In genomic region chr9:50603998-50604324, GRCm38 (mm10) we compare ENCODE assay signal across 9 mouse cellular contexts. TPM values are rescaled to one million over a fixed set of nuclear protein-coding genes. Genes with fewer than 3 reads are reported as not detected.
A peak's percentile ranks its signal among the peaks of the same experiment; 100 is the strongest.
DNase-seq lines count a peak whose midpoint lies in the region; ATAC-seq and TF ChIP-seq lines count a peak whose summit lies in the region.
"Had no signal": no experiment of that assay in that cellular context is flagged by ENCODE, and none has a peak within 500 bp of the region (broad histone marks: within the 10 kb centered on the region; RNA-seq: fewer than 3 reads in every experiment).

No protein-coding gene starts in this region.

- H3K4me2 ChIP-seq in heart, embryonic 16.5 days (ENCODE audit: low read depth, low read length) = peak overlapping the region; percentile 86

- no peak for DNase-seq in heart, adult 11 months
- DNase-seq in MEL (ENCODE audit: low read depth, low spot score) (no peak), adipocyte (ENCODE audit: low spot score) (no peak)
- DNase-seq in hindbrain, embryonic 10.5 days (ENCODE audit: low spot score) = no peak
- no peak for DNase-seq in adrenal gland, postnatal 36 days

- H3K27me3 ChIP-seq in heart, embryonic 16.5 days (ENCODE audit: control insufficient read depth, insufficient read depth, low read length) = no peaks in the 10 kb centered on the region
- no peaks in the 10 kb centered on the region for H3K27me3 ChIP-seq in MEL (ENCODE audit: control insufficient read depth in 1 of 2, insufficient read depth in 2 of 2, low read length in 2 of 2)
- H3K27me3 ChIP-seq in hindbrain, embryonic 10.5 days (ENCODE audit: insufficient read depth, poor library complexity, severe bottlenecking) = no peaks in the 10 kb centered on the region

- TF ChIP-seq EP300 in MEL (IDR thresholded peaks at IDR 0.05; ENCODE audit: low read depth in 1 of 2, low read length in 2 of 2) = no peak

- no peak for TF ChIP-seq RAD21 in MEL (IDR thresholded peaks at IDR 0.05; ENCODE audit: low read depth, low read length)

- peaks cover 49% of the 10 kb centered on the region for H3K79me2 ChIP-seq in MEL (ENCODE audit: control insufficient read depth, insufficient read depth, low read length, poor library complexity)

- peaks cover 20% of the 10 kb centered on the region for H3K36me3 ChIP-seq in heart, embryonic 16.5 days (ENCODE audit: control insufficient read depth, insufficient read depth)
- H3K36me3 ChIP-seq in MEL (ENCODE audit: control insufficient read depth in 1 of 2, insufficient read depth in 2 of 2, low read length in 2 of 2) = peaks cover 27 to 28% of the 10 kb centered on the region in 2 experiments
- peaks cover 60% of the 10 kb centered on the region for H3K36me3 ChIP-seq in hindbrain, embryonic 10.5 days

- no peak for TF ChIP-seq CTCF in MEL (IDR thresholded peaks at IDR 0.05 in 2 of 3, conservative IDR thresholded peaks at IDR 0.05 in 1 of 3; ENCODE audit: control insufficient read depth in 1 of 3, insufficient read depth in 1 of 3, low read depth in 2 of 3, low read length in 3 of 3, poor library complexity in 1 of 3, severe bottlenecking in 1 of 3)

- under 1% methylated on average over 24 of the region's 24 CpGs for WGBS in heart, embryonic 16.5 days
- under 1% methylated on average over 24 of the region's 24 CpGs for WGBS in hindbrain, embryonic 10.5 days

- H3K9ac ChIP-seq in heart, embryonic 16.5 days (ENCODE audit: low read length) = peak overlapping the region; percentile 97
- H3K9ac ChIP-seq in MEL (ENCODE audit: control insufficient read depth, low read depth, low read length, poor library complexity, severe bottlenecking) = peak overlapping the region; percentile 89

- peaks cover 22% of the 10 kb centered on the region for H3K4me1 ChIP-seq in heart, embryonic 16.5 days (ENCODE audit: control insufficient read depth, insufficient read depth, low read length)
- H3K4me1 ChIP-seq in MEL (ENCODE audit: control insufficient read depth in 1 of 2, insufficient read depth in 2 of 2, low read length in 2 of 2) = peaks cover 1 to 23% of the 10 kb centered on the region in 2 experiments; a peak in 2 of 4 replicates
- H3K4me1 ChIP-seq in hindbrain, embryonic 10.5 days (replicated peaks) = peaks cover 27% of the 10 kb centered on the region

- peak in 1 of 2 experiments; percentile 88; a peak in 2 of 4 replicates for TF ChIP-seq POLR2A in MEL (IDR thresholded peaks at IDR 0.05; ENCODE audit: control insufficient read depth in 1 of 2, insufficient read depth in 1 of 2, low read depth in 1 of 2, low read length in 2 of 2, poor library complexity in 1 of 2)

- peak overlapping the region; percentile 97 for H3K4me3 ChIP-seq in heart, embryonic 16.5 days (ENCODE audit: low read length)
- H3K4me3 ChIP-seq in MEL (ENCODE audit: control insufficient read depth in 1 of 2, insufficient read depth in 1 of 2, low read depth in 2 of 2, low read length in 2 of 2) = peak overlapping the region; percentile 80 to 88
- H3K4me3 ChIP-seq in hindbrain, embryonic 10.5 days = peak overlapping the region; percentile 91

- ATAC-seq in heart, embryonic 16.5 days (replicated peaks; ENCODE audit: extremely low read depth, insufficient read depth, low FRiP score) = peak; percentile 72
- peak; percentile 58; the same call in 1 of the 2 replicates for ATAC-seq in megakaryocyte-erythroid progenitor cell, adult 5-6 weeks (replicated peaks; ENCODE audit: low FRiP score, low TSS enrichment, poor library complexity, severe bottlenecking)
- ATAC-seq in erythroid progenitor cell, adult 5-6 weeks (replicated peaks; ENCODE audit: low FRiP score, poor library complexity, severe bottlenecking) = no peak

- H3K27ac ChIP-seq in heart, embryonic 16.5 days (ENCODE audit: low read length) = peak overlapping the region; percentile 95
- peak overlapping the region; percentile 76 for H3K27ac ChIP-seq in MEL (ENCODE audit: control insufficient read depth, low read depth, low read length)
- peak overlapping the region; percentile 96 for H3K27ac ChIP-seq in hindbrain, embryonic 10.5 days

- H3K9me3 ChIP-seq in heart, embryonic 16.5 days (replicated peaks; ENCODE audit: control insufficient read depth, low read length) = no peaks in the 10 kb centered on the region
- H3K9me3 ChIP-seq in MEL (replicated peaks; ENCODE audit: insufficient read depth, low read length) = no peaks in the 10 kb centered on the region
- no peaks in the 10 kb centered on the region for H3K9me3 ChIP-seq in hindbrain, embryonic 10.5 days

TF ChIP-seq in MEL, 35 proteins besides CTCF, POLR2A, EP300 and RAD21:
- TF ChIP-seq SIN3A (IDR thresholded peaks at IDR 0.05; ENCODE audit: low read length) = peak; percentile 37
- TF ChIP-seq TBP (IDR thresholded peaks at IDR 0.05; ENCODE audit: low read depth, low read length) = no peak

RNA-seq across cellular contexts. Expression of gene Timm8b, which starts 0.3 kb away (rescaled TPM):
- polyA plus RNA-seq in heart, embryonic 16.5 days (2015; fragmentation: Nextera tagmentation; extraction: Ambion mirVana) = 243 and 261 TPM in 2 replicates
- total RNA-seq in MEL (2012; rRNA removed) = 227 and 247 TPM in 2 replicates
- polyA plus RNA-seq in MEL (2012; ENCODE audit: insufficient read depth in 1 of 2, insufficient read length in 2 of 2, low read depth in 1 of 2, low replicate concordance in 2 of 2, missing spikeins in 1 of 2) = 100 to 1,000 TPM in 1 of 2 experiments, not detected in 1; 129 TPM
- polyA plus RNA-seq in hindbrain, embryonic 10.5 days (2016; fragmentation: Nextera tagmentation; extraction: Ambion mirVana) = 317 and 357 TPM in 2 replicates
- total RNA-seq in megakaryocyte-erythroid progenitor cell, adult 5-6 weeks (2014; fragmentation: Nextera tagmentation) = 176 and 190 TPM in 2 replicates
- total RNA-seq in megakaryocyte-erythroid progenitor cell, adult 5-6 weeks (2017) = 253 and 291 TPM in 2 replicates
- 100 to 1,000 TPM; 196 to 200 TPM for total RNA-seq in adrenal gland, postnatal 36 days (2021)
- 29.6 and 98.1 TPM in 2 replicates for total RNA-seq in erythroid progenitor cell, adult 5-6 weeks (2015; ENCODE audit: low replicate concordance)
- total RNA-seq in erythroid progenitor cell, adult 5-6 weeks (2017; ENCODE audit: low replicate concordance) = 22.5 and 77.4 TPM in 2 replicates

RNA-seq across cellular contexts. Expression of gene Sdhd, which starts 0.3 kb away (rescaled TPM):
- polyA plus RNA-seq in heart, embryonic 16.5 days (2015; fragmentation: Nextera tagmentation; extraction: Ambion mirVana) = 852 and 860 TPM in 2 replicates
- total RNA-seq in MEL (2012; rRNA removed) = 312 and 340 TPM in 2 replicates
- 100 to 1,000 TPM in 1 of 2 experiments, not detected in 1; 375 TPM for polyA plus RNA-seq in MEL (2012; ENCODE audit: insufficient read depth in 1 of 2, insufficient read length in 2 of 2, low read depth in 1 of 2, low replicate concordance in 2 of 2, missing spikeins in 1 of 2)
- 272 and 320 TPM in 2 replicates for polyA plus RNA-seq in hindbrain, embryonic 10.5 days (2016; fragmentation: Nextera tagmentation; extraction: Ambion mirVana)
- 254 and 275 TPM in 2 replicates for total RNA-seq in megakaryocyte-erythroid progenitor cell, adult 5-6 weeks (2014; fragmentation: Nextera tagmentation)
- total RNA-seq in megakaryocyte-erythroid progenitor cell, adult 5-6 weeks (2017) = 241 and 307 TPM in 2 replicates
- total RNA-seq in adrenal gland, postnatal 36 days (2021) = 100 to 1,000 TPM; 261 to 290 TPM
- total RNA-seq in erythroid progenitor cell, adult 5-6 weeks (2015; ENCODE audit: low replicate concordance) = 79.6 and 82.2 TPM in 2 replicates
- total RNA-seq in erythroid progenitor cell, adult 5-6 weeks (2017; ENCODE audit: low replicate concordance) = 43.1 and 59.0 TPM in 2 replicates

RNA-seq across cellular contexts. Expression of gene Pih1d2, which starts 13.2 kb away (rescaled TPM):
- 1.9 and 3.1 TPM in 2 replicates for polyA plus RNA-seq in heart, embryonic 16.5 days (2015; fragmentation: Nextera tagmentation; extraction: Ambion mirVana)
- total RNA-seq in MEL (2012; rRNA removed) = 4.9 and 5.3 TPM in 2 replicates
- 1 to 10 TPM in 1 of 2 experiments, not detected in 1; 4.6 TPM for polyA plus RNA-seq in MEL (2012; ENCODE audit: insufficient read depth in 1 of 2, insufficient read length in 2 of 2, low read depth in 1 of 2, low replicate concordance in 2 of 2, missing spikeins in 1 of 2)
- polyA plus RNA-seq in hindbrain, embryonic 10.5 days (2016; fragmentation: Nextera tagmentation; extraction: Ambion mirVana) = 9.4 and 9.6 TPM in 2 replicates
- total RNA-seq in megakaryocyte-erythroid progenitor cell, adult 5-6 weeks (2014; fragmentation: Nextera tagmentation) = 3.5 and 3.8 TPM in 2 replicates
- 10.4 TPM in 1 of 2 replicates, not detected in the other for total RNA-seq in megakaryocyte-erythroid progenitor cell, adult 5-6 weeks (2017)
- 1 to 10 TPM; 2.2 to 2.3 TPM for total RNA-seq in adrenal gland, postnatal 36 days (2021)
- not detected in 2 replicates for total RNA-seq in erythroid progenitor cell, adult 5-6 weeks (2015; ENCODE audit: low replicate concordance)
- 0.64 TPM in 1 of 2 replicates, not detected in the other for total RNA-seq in erythroid progenitor cell, adult 5-6 weeks (2017; ENCODE audit: low replicate concordance)

RNA-seq across cellular contexts. Expression of gene Nkapd1, which starts 13.3 kb away (rescaled TPM):
- polyA plus RNA-seq in heart, embryonic 16.5 days (2015; fragmentation: Nextera tagmentation; extraction: Ambion mirVana) = 12.1 and 13.0 TPM in 2 replicates
- 8.7 and 10.4 TPM in 2 replicates for total RNA-seq in MEL (2012; rRNA removed)
- polyA plus RNA-seq in MEL (2012; ENCODE audit: insufficient read depth in 1 of 2, insufficient read length in 2 of 2, low read depth in 1 of 2, low replicate concordance in 2 of 2, missing spikeins in 1 of 2) = 10 to 100 TPM in 1 of 2 experiments, not detected in 1; 20.2 TPM
- 19.0 and 21.4 TPM in 2 replicates for polyA plus RNA-seq in hindbrain, embryonic 10.5 days (2016; fragmentation: Nextera tagmentation; extraction: Ambion mirVana)
- total RNA-seq in megakaryocyte-erythroid progenitor cell, adult 5-6 weeks (2014; fragmentation: Nextera tagmentation) = 21.6 and 27.6 TPM in 2 replicates
- 46.2 and 51.8 TPM in 2 replicates for total RNA-seq in megakaryocyte-erythroid progenitor cell, adult 5-6 weeks (2017)
- total RNA-seq in adrenal gland, postnatal 36 days (2021) = 10 to 100 TPM; 19.5 to 26.4 TPM
- 11.3 and 16.9 TPM in 2 replicates for total RNA-seq in erythroid progenitor cell, adult 5-6 weeks (2015; ENCODE audit: low replicate concordance)
- total RNA-seq in erythroid progenitor cell, adult 5-6 weeks (2017; ENCODE audit: low replicate concordance) = 7.2 and 11.9 TPM in 2 replicates

RNA-seq across cellular contexts. Expression of gene Tex12, which starts 42.8 kb away (rescaled TPM):
- not detected in 2 replicates for polyA plus RNA-seq in heart, embryonic 16.5 days (2015; fragmentation: Nextera tagmentation; extraction: Ambion mirVana)
- total RNA-seq in MEL (2012; rRNA removed) = not detected in 2 replicates
- polyA plus RNA-seq in MEL (2012; ENCODE audit: insufficient read depth in 1 of 2, insufficient read length in 2 of 2, low read depth in 1 of 2, low replicate concordance in 2 of 2, missing spikeins in 1 of 2) = not detected
- 0.21 TPM in 1 of 2 replicates, not detected in the other for polyA plus RNA-seq in hindbrain, embryonic 10.5 days (2016; fragmentation: Nextera tagmentation; extraction: Ambion mirVana)
- not detected in 2 replicates for total RNA-seq in megakaryocyte-erythroid progenitor cell, adult 5-6 weeks (2014; fragmentation: Nextera tagmentation)
- total RNA-seq in megakaryocyte-erythroid progenitor cell, adult 5-6 weeks (2017) = not detected in 2 replicates
- not detected for total RNA-seq in adrenal gland, postnatal 36 days (2021)
- total RNA-seq in erythroid progenitor cell, adult 5-6 weeks (2015; ENCODE audit: low replicate concordance) = not detected in 2 replicates
- not detected in 2 replicates for total RNA-seq in erythroid progenitor cell, adult 5-6 weeks (2017; ENCODE audit: low replicate concordance)
- total RNA-seq: gastrocnemius, postnatal 25 days had no signal
